Mouse (Mus musculus) mouse trophoblast stem cell (cell line): ENCODE data around the gene Cyth1.

Source experiments
- in situ Hi-C, 2 experiments: fragments of 300-500 bp; cut with MseI, MboI; formaldehyde crosslinking; loops; 2 replicates in 1 of 2; 3 replicates in 1 of 2; pipeline ENCODE4 v1.15.1; 2025

The Cyth1 gene

GRCm38 (mm10) chr11:118200834-118201830 is 47.3 kb downstream of the Cyth1 start:
- in situ Hi-C loops = no loop called here

- in situ Hi-C loops = no loop called here
Observed at GRCm38 (mm10) chr11:118198296-118198600, 50.1 kb downstream of the Cyth1 start.

GRCm38 (mm10) chr11:118197508-118198295 is 50.7 kb downstream of the Cyth1 start:
- in situ Hi-C loops = no loop called here

- in situ Hi-C loops = no loop called here
Observed at GRCm38 (mm10) chr11:118196824-118197388, 51.5 kb downstream of the Cyth1 start.

GRCm38 (mm10) chr11:118193390-118194147 is 54.8 kb downstream of the Cyth1 start:
- in situ Hi-C loops = no loop called here

- in situ Hi-C loops = no loop called here
Observed at GRCm38 (mm10) chr11:118192973-118193372, 55.4 kb downstream of the Cyth1 start.

- in situ Hi-C loops = no loop called here
Observed at GRCm38 (mm10) chr11:118182768-118183167, 65.6 kb downstream of the Cyth1 start.

- in situ Hi-C loops = no loop called here
Observed at GRCm38 (mm10) chr11:118182353-118182752, 66.0 kb downstream of the Cyth1 start.

- in situ Hi-C loops = no loop called here
Observed at GRCm38 (mm10) chr11:118180199-118180598, 68.2 kb downstream of the Cyth1 start.

GRCm38 (mm10) chr11:118178236-118178635 is 70.2 kb downstream of the Cyth1 start:
- in situ Hi-C loops = no loop called here

GRCm38 (mm10) chr11:118174752-118175151 is 73.6 kb downstream of the Cyth1 start:
- in situ Hi-C loops = no loop called here

GRCm38 (mm10) chr11:118172768-118173167 is 75.6 kb downstream of the Cyth1 start:
- in situ Hi-C loops = no loop called here

- in situ Hi-C loops = no loop called here
Observed at GRCm38 (mm10) chr11:118170333-118170732, 78.1 kb downstream of the Cyth1 start.

GRCm38 (mm10) chr11:118168714-118169113 is 79.7 kb downstream of the Cyth1 start:
- in situ Hi-C loops = no loop called here

GRCm38 (mm10) chr11:118166626-118167025 is 81.8 kb downstream of the Cyth1 start:
- in situ Hi-C loops = no loop called here

GRCm38 (mm10) chr11:118165681-118166080 is 82.7 kb downstream of the Cyth1 start:
- in situ Hi-C loops = no loop called here

- in situ Hi-C loops = no loop called here
Observed at GRCm38 (mm10) chr11:118164566-118164965, 83.8 kb downstream of the Cyth1 start.

- in situ Hi-C loops = no loop called here
Observed at GRCm38 (mm10) chr11:118162245-118162644, 86.1 kb downstream of the Cyth1 start.

- in situ Hi-C loops = no loop called here
Observed at GRCm38 (mm10) chr11:118161240-118161639, 87.2 kb downstream of the Cyth1 start.

- in situ Hi-C loops = no loop called here
Observed at GRCm38 (mm10) chr11:118160763-118161162, 87.6 kb downstream of the Cyth1 start.

- in situ Hi-C loops = no loop called here
Observed at GRCm38 (mm10) chr11:118158753-118159152, 89.6 kb downstream of the Cyth1 start.
